Mouse (Mus musculus): Measurements from ENCODE around the gene Irf2bpl. TPM values are rescaled to one million over a fixed set of nuclear protein-coding genes. Genes with fewer than 3 reads are reported as not detected.

The Irf2bpl gene
- polyA plus RNA-seq, 1 experiment from 2014 or later, result 20.6 TPM

DNA sequence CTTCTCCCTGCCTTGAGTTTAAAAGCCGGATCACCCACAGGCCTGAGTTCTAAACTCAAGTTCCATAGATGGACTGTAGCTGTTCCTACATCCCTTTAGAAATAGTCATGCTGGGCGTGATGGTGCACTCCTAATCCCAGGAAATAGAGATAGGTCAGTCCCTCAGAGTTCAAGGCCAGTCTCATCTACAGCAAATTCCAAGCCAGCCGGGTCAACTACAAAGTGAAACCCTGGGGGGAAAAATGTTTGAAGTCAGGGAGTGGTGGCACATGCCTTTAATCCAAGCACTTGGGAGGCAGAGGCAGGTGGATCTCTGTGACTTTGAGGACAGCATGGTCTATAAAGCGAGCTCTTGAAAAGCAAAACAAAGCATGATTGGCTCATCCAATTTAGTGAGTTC lies 7.6 kb downstream of the Irf2bpl start:
- no peak for ATAC-seq (ENCODE audit: insufficient read depth, low FRiP score, low TSS enrichment)
- no peak for DNase-seq (ENCODE audit: low spot score)
- Histone ChIP-seq H3K4me3 (ENCODE audit: low read depth, low read length) (no peak overlapping the region), H3K9ac (ENCODE audit: low read length) (no peak overlapping the region), H3K4me1 (ENCODE audit: control insufficient read depth, insufficient read depth, low read length) (no peaks in the 10 kb centered on the region), H3K36me3 (ENCODE audit: control insufficient read depth, insufficient read depth, low read length) (no peaks in the 10 kb centered on the region), H3K4me2 (ENCODE audit: low read depth) (no peak overlapping the region), H3K27ac (ENCODE audit: low read depth, low read length) (no peak overlapping the region), H3K27me3 (ENCODE audit: control insufficient read depth, insufficient read depth, low read length) (peaks cover 3% of the 10 kb centered on the region; the same call in 1 of the 2 replicates), H3K9me3 (ENCODE audit: control insufficient read depth, low read length) (no peaks in the 10 kb centered on the region)
- 86% methylated on average over 4 of the region's 4 CpGs for WGBS

DNA sequence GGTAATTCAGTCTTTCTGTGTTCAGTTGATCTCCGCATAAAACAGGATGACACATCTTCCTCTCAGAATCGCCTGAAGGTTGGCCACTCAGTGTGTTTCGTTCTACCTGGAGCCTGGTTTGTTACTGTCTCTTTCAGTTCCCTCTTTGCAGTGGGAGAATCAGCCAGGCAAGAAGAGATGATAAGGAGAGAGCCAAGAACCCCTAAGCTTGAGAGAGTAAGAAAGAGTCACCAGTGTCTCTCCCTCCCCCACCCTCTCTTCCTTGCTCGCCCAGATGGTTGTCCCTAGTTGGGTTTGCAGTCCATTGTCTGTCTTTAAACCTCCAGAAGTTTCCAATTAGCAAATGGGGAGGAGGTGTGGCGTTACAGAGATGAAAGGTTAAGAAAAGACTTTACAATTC lies 8.5 kb downstream of the Irf2bpl start:
- no peak for ATAC-seq (ENCODE audit: insufficient read depth, low FRiP score, low TSS enrichment)
- Histone ChIP-seq H3K9ac (ENCODE audit: low read length) (no peak overlapping the region), H3K4me2 (ENCODE audit: low read depth) (no peak overlapping the region), H3K27me3 (ENCODE audit: control insufficient read depth, insufficient read depth, low read length) (no peaks in the 10 kb centered on the region), H3K4me1 (ENCODE audit: control insufficient read depth, insufficient read depth, low read length) (no peaks in the 10 kb centered on the region), H3K36me3 (ENCODE audit: control insufficient read depth, insufficient read depth, low read length) (no peaks in the 10 kb centered on the region), H3K4me3 (ENCODE audit: low read depth, low read length) (no peak overlapping the region), H3K27ac (ENCODE audit: low read depth, low read length) (no peak overlapping the region), H3K9me3 (ENCODE audit: control insufficient read depth, low read length) (no peaks in the 10 kb centered on the region)
- 80% methylated on average over 5 of the region's 5 CpGs for WGBS
- no peak for DNase-seq (ENCODE audit: low spot score)

DNA sequence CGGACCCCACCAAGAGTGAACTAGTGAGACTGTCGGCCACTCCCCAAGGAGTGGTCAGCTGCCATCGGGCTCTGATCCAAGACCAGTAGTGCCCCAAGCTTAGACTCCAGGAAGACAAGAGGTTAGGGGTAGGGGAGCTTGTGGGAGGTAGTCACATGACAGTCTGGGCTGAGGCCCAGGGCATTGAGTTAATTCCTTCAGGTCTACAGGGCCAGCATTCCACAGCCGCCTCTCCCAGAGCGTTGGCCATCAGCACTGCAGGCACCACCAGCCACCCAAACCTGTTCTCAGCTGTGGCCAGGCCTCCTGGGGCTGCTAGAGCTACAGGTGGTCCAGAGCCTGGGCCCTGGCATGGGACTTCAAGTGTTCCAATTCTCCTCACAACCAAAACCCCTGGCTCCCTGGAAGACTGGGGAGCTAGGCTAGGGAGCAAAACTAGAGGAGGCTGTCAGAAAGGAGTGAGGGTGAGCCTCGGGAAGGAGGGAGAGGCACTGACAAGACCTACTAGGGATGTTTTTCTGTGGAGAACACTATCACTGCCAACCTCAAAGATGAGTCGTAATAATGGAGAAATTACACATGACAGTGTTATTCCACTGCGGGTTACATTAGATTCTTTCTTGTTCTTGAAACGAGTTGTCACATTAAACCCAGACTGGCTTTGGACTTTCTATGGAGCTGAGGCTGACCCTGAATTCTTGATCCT lies 12.1 kb downstream of the Irf2bpl start:
- H3K4me3 ChIP-seq (ENCODE audit: low read depth, low read length), result no peak overlapping the region
- no peaks in the 10 kb centered on the region for H3K36me3 ChIP-seq (ENCODE audit: control insufficient read depth, insufficient read depth, low read length)
- DNase-seq (ENCODE audit: low spot score), result no peak
- H3K4me1 ChIP-seq (ENCODE audit: control insufficient read depth, insufficient read depth, low read length), result no peaks in the 10 kb centered on the region
- no peaks in the 10 kb centered on the region for H3K27me3 ChIP-seq (ENCODE audit: control insufficient read depth, insufficient read depth, low read length)
- H3K27ac ChIP-seq (ENCODE audit: low read depth, low read length), result no peak overlapping the region
- WGBS, result 84% methylated on average over 9 of the region's 9 CpGs
- no peak overlapping the region for H3K4me2 ChIP-seq (ENCODE audit: low read depth)
- H3K9me3 ChIP-seq (ENCODE audit: control insufficient read depth, low read length), result no peaks in the 10 kb centered on the region
- no peak overlapping the region for H3K9ac ChIP-seq (ENCODE audit: low read length)
- ATAC-seq (ENCODE audit: insufficient read depth, low FRiP score, low TSS enrichment), result no peak

DNA sequence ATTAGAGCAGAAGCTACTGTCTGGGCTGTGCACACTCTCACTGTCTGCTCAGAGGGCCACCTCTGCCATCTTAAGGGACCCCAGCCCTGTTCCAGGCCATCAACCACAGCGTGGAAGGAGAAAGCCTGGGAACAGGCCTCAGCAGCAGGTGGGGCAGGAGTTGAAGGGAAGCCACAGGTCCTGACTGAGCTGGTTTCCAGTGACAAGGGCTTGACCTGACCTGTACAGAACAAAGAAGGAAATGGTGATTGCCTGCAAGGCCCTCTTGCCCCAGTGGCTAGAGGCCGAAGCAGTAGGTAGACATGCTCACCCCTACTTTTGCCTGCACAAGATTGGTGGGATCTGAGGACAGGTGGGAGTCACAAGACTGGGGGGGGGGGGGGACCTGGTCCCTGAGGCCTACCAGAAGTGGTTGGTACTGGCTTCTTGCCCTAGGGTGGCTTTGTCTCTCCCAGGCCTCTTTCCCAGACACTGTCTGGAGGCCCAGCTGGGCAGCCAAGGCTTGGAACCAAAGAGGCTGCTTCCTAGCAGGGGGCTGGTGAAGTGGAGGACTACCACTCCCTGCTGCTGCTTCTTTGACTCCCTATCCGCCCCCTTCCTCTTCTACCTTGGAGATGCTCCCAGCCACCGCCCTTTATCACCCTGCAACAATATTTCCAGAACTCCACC lies 12.8 kb downstream of the Irf2bpl start:
- H3K27me3 ChIP-seq (ENCODE audit: control insufficient read depth, insufficient read depth, low read length), result no peaks in the 10 kb centered on the region
- no peak overlapping the region for H3K27ac ChIP-seq (ENCODE audit: low read depth, low read length)
- DNase-seq (ENCODE audit: low spot score) (no peak), ATAC-seq (ENCODE audit: insufficient read depth, low FRiP score, low TSS enrichment) (no peak)
- H3K4me2 ChIP-seq (ENCODE audit: low read depth), result no peak overlapping the region
- H3K4me1 ChIP-seq (ENCODE audit: control insufficient read depth, insufficient read depth, low read length), result no peaks in the 10 kb centered on the region
- H3K9ac ChIP-seq (ENCODE audit: low read length), result no peak overlapping the region
- H3K4me3 ChIP-seq (ENCODE audit: low read depth, low read length), result no peak overlapping the region
- 83% methylated on average over 4 of the region's 4 CpGs for WGBS
- H3K36me3 ChIP-seq (ENCODE audit: control insufficient read depth, insufficient read depth, low read length), result no peaks in the 10 kb centered on the region
- no peaks in the 10 kb centered on the region for H3K9me3 ChIP-seq (ENCODE audit: control insufficient read depth, low read length)

DNA sequence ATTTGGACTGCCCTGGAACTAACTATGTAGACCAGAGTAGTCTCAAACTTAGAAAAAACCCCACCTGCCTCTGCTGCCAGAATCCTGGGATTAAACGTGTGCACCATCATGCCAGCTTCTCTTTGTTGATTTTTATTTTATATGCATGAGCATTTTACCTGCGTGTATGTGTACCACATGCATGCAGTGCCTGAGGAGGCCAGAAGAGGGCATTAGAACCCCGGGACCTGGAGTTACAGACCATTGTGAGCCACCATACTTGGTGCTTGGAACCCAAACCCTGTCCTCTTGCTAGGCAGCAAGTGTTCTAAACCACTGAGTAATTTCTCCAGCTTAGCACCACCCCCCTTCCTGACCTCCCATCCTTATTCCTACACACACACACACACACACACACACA lies 13.6 kb downstream of the Irf2bpl start:
- DNase-seq (ENCODE audit: low spot score), result no peak
- ATAC-seq (ENCODE audit: insufficient read depth, low FRiP score, low TSS enrichment), result no peak
- no peak overlapping the region for H3K4me2 ChIP-seq (ENCODE audit: low read depth)
- H3K36me3 ChIP-seq (ENCODE audit: control insufficient read depth, insufficient read depth, low read length), result no peaks in the 10 kb centered on the region
- no peaks in the 10 kb centered on the region for H3K4me1 ChIP-seq (ENCODE audit: control insufficient read depth, insufficient read depth, low read length)
- no peak overlapping the region for H3K9ac ChIP-seq (ENCODE audit: low read length)
- H3K27me3 ChIP-seq (ENCODE audit: control insufficient read depth, insufficient read depth, low read length), result no peaks in the 10 kb centered on the region
- no peak overlapping the region for H3K4me3 ChIP-seq (ENCODE audit: low read depth, low read length)
- no peaks in the 10 kb centered on the region for H3K9me3 ChIP-seq (ENCODE audit: control insufficient read depth, low read length)
- no peak overlapping the region for H3K27ac ChIP-seq (ENCODE audit: low read depth, low read length)
- WGBS, result 92% methylated on average over 3 of the region's 3 CpGs

DNA sequence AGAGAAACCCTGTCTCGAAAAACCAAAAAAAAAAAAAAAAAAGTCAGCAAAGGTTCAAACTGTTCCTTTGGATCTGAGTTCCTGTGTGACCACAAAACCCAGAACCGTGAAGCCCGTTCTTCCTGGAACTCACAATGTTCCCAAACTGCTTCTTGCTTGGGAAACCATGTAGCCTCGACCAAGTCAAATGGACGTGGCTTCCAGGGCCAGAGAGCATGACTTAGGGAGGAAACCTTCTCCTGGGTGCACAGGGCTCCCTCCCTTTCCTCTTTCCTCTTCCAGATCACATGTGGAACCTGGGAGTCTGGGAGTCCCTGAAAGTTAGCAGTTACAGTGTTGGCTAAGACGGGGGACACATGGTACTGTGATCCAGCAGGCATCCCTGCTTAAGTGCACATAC lies 14.8 kb downstream of the Irf2bpl start:
- no peak for DNase-seq (ENCODE audit: low spot score)
- H3K27me3 ChIP-seq (ENCODE audit: control insufficient read depth, insufficient read depth, low read length), result no peaks in the 10 kb centered on the region

DNA sequence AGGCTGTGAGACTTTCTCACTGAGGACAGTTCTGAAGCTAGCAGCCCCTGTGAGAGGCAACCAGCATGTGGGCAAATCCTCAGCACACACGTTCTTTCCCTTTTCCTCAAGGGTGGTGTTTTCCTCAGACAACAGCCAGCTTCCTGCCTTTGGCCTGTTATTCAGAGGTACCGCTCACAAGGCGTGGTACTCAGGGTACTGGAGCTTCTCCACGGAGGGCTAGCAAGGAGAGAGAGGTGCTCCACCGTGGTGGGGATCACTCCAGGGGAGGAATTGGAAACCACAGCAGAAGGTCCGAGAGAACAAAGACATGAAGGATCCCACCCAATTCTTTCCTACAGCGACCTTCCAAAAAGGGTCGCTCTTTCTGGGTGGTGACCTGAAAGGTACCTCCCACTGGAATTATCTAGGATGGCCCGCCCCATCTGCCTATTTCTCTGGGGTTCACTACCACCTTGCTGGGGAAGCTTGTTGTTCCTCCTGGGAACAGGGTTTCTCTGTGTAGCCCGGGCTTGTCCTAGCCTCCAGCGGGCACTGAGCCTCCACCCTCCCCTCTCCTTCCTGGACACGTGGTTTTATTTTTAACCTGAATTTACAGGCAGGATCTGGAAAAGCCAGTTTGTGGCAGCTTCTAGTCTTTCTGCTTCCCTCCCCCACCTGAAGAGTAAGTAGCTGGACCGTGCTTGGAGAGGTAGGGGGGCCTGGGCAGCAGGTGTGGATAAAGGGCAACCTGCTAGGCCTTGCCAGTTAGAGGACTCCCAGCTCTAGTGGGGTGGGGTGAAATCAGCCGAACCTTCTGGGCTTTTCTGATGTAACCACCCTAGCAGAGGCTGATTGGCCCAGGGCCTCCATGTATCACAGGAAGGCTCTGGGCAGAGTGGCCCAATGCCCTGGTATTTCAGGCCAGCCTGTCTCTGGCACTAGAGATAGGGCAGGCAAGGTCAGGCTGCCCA lies 17.1 kb downstream of the Irf2bpl start:
- Histone ChIP-seq H3K36me3 (ENCODE audit: control insufficient read depth, insufficient read depth, low read length) (no peaks in the 10 kb centered on the region), H3K4me2 (ENCODE audit: low read depth) (no peak overlapping the region), H3K4me3 (ENCODE audit: low read depth, low read length) (no peak overlapping the region), H3K9ac (ENCODE audit: low read length) (no peak overlapping the region), H3K9me3 (ENCODE audit: control insufficient read depth, low read length) (no peaks in the 10 kb centered on the region), H3K4me1 (ENCODE audit: control insufficient read depth, insufficient read depth, low read length) (no peaks in the 10 kb centered on the region), H3K27ac (ENCODE audit: low read depth, low read length) (no peak overlapping the region), H3K27me3 (ENCODE audit: control insufficient read depth, insufficient read depth, low read length) (no peaks in the 10 kb centered on the region)
- 63% methylated on average over 14 of the region's 14 CpGs for WGBS
- DNase-seq (ENCODE audit: low spot score) (no peak), ATAC-seq (ENCODE audit: insufficient read depth, low FRiP score, low TSS enrichment) (no peak)

More for the DNA sequence above, 14.8 kb downstream of the Irf2bpl start:
- ATAC-seq (ENCODE audit: insufficient read depth, low FRiP score, low TSS enrichment), result no peak
- Histone ChIP-seq H3K4me1 (ENCODE audit: control insufficient read depth, insufficient read depth, low read length) (no peaks in the 10 kb centered on the region), H3K9me3 (ENCODE audit: control insufficient read depth, low read length) (no peaks in the 10 kb centered on the region), H3K36me3 (ENCODE audit: control insufficient read depth, insufficient read depth, low read length) (no peaks in the 10 kb centered on the region), H3K4me2 (ENCODE audit: low read depth) (no peak overlapping the region), H3K9ac (ENCODE audit: low read length) (no peak overlapping the region), H3K27ac (ENCODE audit: low read depth, low read length) (no peak overlapping the region), H3K4me3 (ENCODE audit: low read depth, low read length) (no peak overlapping the region)
- 87% methylated on average over 5 of the region's 6 CpGs for WGBS

DNA sequence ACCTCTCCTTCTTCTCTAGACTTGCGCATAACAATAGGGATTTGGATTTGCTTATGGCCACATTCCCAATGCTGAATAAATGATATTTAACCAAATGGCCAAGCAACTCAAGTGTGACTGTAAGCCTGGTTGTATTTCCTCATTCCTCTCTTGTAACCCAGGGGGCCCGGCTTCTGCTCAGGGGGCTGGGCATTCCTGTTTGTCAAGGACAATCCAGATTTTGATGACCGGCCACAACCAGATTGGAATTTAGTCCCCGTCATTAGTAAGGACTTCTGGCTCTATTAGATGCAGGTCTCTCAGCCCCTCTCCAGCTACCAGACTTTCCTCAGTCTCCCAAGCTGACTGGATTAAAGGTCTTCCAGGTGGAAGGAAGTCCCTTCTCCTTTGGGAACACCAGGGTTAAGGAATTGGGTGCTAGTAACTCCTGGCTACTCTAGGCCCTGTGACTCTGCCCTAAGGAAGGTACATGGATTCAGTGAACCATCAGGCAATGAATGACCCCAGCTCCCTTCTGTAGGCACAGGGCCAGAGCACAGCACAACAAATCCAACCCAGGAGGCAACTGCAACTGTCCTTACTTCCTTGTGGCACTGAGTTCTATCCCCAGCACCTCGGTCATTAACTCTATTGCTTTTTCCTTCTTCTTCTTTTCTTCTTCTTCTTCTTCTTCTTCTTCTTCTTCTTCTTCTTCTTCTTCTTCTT lies 20.1 kb downstream of the Irf2bpl start:
- H3K27ac ChIP-seq (ENCODE audit: low read depth, low read length), result no peak overlapping the region
- H3K4me1 ChIP-seq (ENCODE audit: control insufficient read depth, insufficient read depth, low read length), result peaks cover 5% of the 10 kb centered on the region; the same call in 1 of the 2 replicates
- H3K27me3 ChIP-seq (ENCODE audit: control insufficient read depth, insufficient read depth, low read length), result no peaks in the 10 kb centered on the region
- H3K36me3 ChIP-seq (ENCODE audit: control insufficient read depth, insufficient read depth, low read length), result no peaks in the 10 kb centered on the region
- H3K4me3 ChIP-seq (ENCODE audit: low read depth, low read length), result no peak overlapping the region
- DNase-seq (ENCODE audit: low spot score) (no peak), ATAC-seq (ENCODE audit: insufficient read depth, low FRiP score, low TSS enrichment) (no peak)
- no peak overlapping the region for H3K4me2 ChIP-seq (ENCODE audit: low read depth)
- WGBS, result 87% methylated on average over 5 of the region's 5 CpGs
- no peak overlapping the region for H3K9ac ChIP-seq (ENCODE audit: low read length)
- H3K9me3 ChIP-seq (ENCODE audit: control insufficient read depth, low read length), result no peaks in the 10 kb centered on the region

Data from neural tube, embryonic 11.5 days (tissue).